Mouse (Mus musculus) stomach, postnatal 0 days (tissue): Measurements from ENCODE around the gene Creb3l1. TPM values are rescaled to one million over a fixed set of nuclear protein-coding genes. Genes with fewer than 3 reads are reported as not detected.

Source experiments
- ATAC-seq: fragments of 200-750 bp; cut with Nextera tagmentation; 2 replicates; pipeline ENCODE4 v1.8.0; 2017; ENCODE audit not compliant: low FRiP score, low TSS enrichment
- DNase-seq: peaks from one replicate; pipeline ENCODE4 v3.0.0-alpha.2; 2016; ENCODE audit warnings: low spot score
- H3K27ac ChIP-seq: fragments of 300-500 bp; sonication (generic); replicated peaks from 2 replicates; pipeline ENCODE4 v1.5.1; 2014; ENCODE audit warnings: mild to moderate bottlenecking, control low read depth
- H3K27me3 ChIP-seq: fragments of 300-500 bp; sonication (generic); 2 replicates; pipeline ENCODE4 v1.6.1; 2014; ENCODE audit warnings: low read length; ENCODE audit not compliant: control insufficient read depth, insufficient read depth
- H3K36me3 ChIP-seq: fragments of 300-500 bp; sonication (generic); 2 replicates; pipeline ENCODE4 v1.6.1; 2014; ENCODE audit warnings: low read length, mixed read lengths; ENCODE audit not compliant: control insufficient read depth, insufficient read depth
- H3K4me1 ChIP-seq: fragments of 300-500 bp; sonication (generic); replicated peaks from 2 replicates; pipeline ENCODE4 v1.6.1; 2014; ENCODE audit warnings: antibody characterized with exemption; ENCODE audit not compliant: control insufficient read depth, insufficient read depth
- H3K4me2 ChIP-seq: fragments of 300-500 bp; sonication (generic); replicated peaks from 2 replicates; pipeline ENCODE4 v1.6.1; 2014; ENCODE audit warnings: low read depth, mild to moderate bottlenecking, control low read depth, moderate library complexity
- H3K4me3 ChIP-seq: fragments of 300-500 bp; sonication (generic); 2 replicates; pipeline ENCODE4 v1.5.1; 2014; ENCODE audit warnings: low read depth, low read length, control low read depth
- H3K9ac ChIP-seq: fragments of 300-500 bp; sonication (generic); 2 replicates; pipeline ENCODE4 v1.6.1; 2014; ENCODE audit warnings: mild to moderate bottlenecking, low read length, control low read depth, mixed read lengths
- H3K9me3 ChIP-seq: fragments of 300-500 bp; sonication (generic); 2 replicates; pipeline ENCODE4 v1.6.1; 2016; ENCODE audit warnings: low read length; ENCODE audit not compliant: control insufficient read depth
- CTCF ChIP-seq: IDR thresholded peaks from 2 replicates; pipeline ENCODE4 v1.5.1; 2016; ENCODE audit warnings: antibody characterized with exemption, low read depth, mild to moderate bottlenecking, moderate library complexity
- EP300 ChIP-seq: optimal IDR thresholded peaks from 2 replicates; pipeline ENCODE3; 2016; ENCODE audit warnings: antibody characterized with exemption
- whole genome bisulfite sequencing: fragments of 180-500 bp; shearing (Covaris S2); extraction: QIAGEN DNeasy Blood & Tissue Kit; methylation state at CpG from one replicate; pipeline ENCODE4 v1.1.7; 2014; 5-methylcytosine and 5-hydroxymethylcytosine counted together
- polyA plus RNA-seq: library from polyadenylated mRNA; unstranded; fragments of >200 nt; fragmentation: Nextera tagmentation; extraction: Ambion mirVana; gene quantifications from 2 replicates; pipeline ENCODE4 v1.2.1, GENCODE M21; 2015

Creb3l1 gene
- polyA plus RNA-seq, 1 experiment from 2014 or later = 13.2 TPM

DNA sequence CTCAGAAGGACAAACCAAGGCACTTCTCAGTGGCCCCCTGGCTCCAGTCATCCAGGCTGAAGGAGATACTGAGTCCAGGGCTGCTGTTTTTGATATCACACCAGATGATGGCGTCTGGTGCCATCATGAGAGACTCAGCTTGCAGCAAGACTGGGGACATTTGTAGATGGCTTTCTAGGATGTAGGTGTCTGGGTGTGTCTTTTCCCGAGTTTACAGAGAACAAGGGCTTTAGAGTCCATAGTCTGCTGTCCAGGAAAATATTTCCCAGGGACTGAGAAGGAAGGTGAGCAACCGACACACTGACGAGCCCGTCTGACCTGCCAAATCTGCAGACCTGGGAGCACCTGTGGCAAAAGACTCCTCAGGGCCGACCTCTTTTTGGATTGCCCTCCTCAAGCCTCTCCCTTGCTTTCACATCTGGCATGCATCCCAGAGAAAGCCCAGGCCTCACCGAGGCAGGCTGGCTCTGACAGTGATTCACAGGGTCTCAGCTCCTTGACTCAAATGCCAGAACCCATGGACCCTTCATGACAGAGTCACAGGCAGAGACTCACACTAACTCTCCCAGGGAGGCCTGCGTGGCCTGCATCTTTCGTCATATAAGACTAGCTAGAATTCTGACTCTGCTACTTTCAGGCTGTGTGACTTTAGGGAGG lies 23.9 kb upstream of the Creb3l1 start:
- DNase-seq (no peak), ATAC-seq (no peak)
- no peaks in the 10 kb centered on the region for H3K9me3 ChIP-seq
- H3K4me1 ChIP-seq = no peaks in the 10 kb centered on the region
- no peak overlapping the region for H3K4me3 ChIP-seq
- no peaks in the 10 kb centered on the region for H3K36me3 ChIP-seq
- H3K27me3 ChIP-seq = no peaks in the 10 kb centered on the region
- 57% methylated on average over 9 of the region's 9 CpGs for WGBS
- H3K27ac ChIP-seq = no peak overlapping the region
- no peak overlapping the region for H3K4me2 ChIP-seq
- no peak for TF ChIP-seq CTCF
- TF ChIP-seq EP300 = no peak
- H3K9ac ChIP-seq = no peak overlapping the region

DNA sequence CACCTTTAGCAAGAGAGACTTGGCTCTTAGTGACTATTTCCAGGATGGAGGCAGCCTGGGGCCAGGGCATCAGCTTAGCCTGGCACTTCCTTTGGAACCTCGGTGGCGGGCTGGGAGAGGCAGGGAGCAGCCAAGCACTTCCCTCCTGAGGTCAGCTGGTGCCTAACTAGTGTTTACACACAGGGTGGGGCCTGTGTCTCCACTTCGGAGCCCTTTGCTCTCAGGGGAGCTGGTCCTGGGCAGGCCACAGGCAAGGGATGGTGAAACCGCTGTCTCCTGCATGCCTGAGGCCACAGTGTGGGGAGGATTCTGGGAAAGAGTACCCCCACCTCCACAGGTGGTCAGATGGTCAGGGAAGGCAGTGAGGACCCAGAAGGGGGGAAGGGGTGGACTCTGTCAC lies 23.3 kb upstream of the Creb3l1 start:
- H3K4me2 ChIP-seq = no peak overlapping the region
- H3K27ac ChIP-seq = no peak overlapping the region
- H3K9me3 ChIP-seq = no peaks in the 10 kb centered on the region
- TF ChIP-seq EP300 (no peak), CTCF (no peak)
- 20% methylated on average over 4 of the region's 4 CpGs for WGBS
- ATAC-seq = peak; percentile 86
- no peaks in the 10 kb centered on the region for H3K4me1 ChIP-seq
- no peaks in the 10 kb centered on the region for H3K27me3 ChIP-seq
- no peaks in the 10 kb centered on the region for H3K36me3 ChIP-seq
- H3K4me3 ChIP-seq = no peak overlapping the region
- H3K9ac ChIP-seq = no peak overlapping the region
- DNase-seq = peak; percentile 64

DNA sequence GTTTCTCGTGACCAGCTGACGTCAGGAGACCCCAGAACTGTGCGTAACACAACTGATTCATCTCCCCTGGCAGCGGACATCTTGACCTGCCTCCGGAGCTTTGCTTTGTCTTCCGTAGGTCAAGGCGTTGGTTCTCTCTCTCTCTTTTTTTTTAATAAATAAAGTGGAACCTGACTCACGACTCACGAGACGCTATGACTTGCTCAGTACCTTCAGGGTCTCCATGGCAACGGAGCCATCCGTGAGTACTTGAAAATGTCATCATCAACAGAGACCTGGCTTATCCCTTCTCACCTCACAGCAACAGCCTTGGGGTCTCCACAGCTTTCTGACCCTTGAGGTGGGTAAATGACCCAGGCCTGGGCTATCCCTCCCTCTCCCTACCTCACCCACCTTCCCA lies 19.0 kb upstream of the Creb3l1 start:
- Histone ChIP-seq H3K27ac (no peak overlapping the region), H3K27me3 (no peaks in the 10 kb centered on the region), H3K4me1 (no peaks in the 10 kb centered on the region), H3K9me3 (no peaks in the 10 kb centered on the region), H3K9ac (no peak overlapping the region), H3K36me3 (no peaks in the 10 kb centered on the region), H3K4me2 (no peak overlapping the region), H3K4me3 (no peak overlapping the region)
- TF ChIP-seq CTCF (no peak), EP300 (no peak)
- WGBS = 82% methylated on average over 12 of the region's 12 CpGs
- DNase-seq (no peak), ATAC-seq (no peak)

DNA sequence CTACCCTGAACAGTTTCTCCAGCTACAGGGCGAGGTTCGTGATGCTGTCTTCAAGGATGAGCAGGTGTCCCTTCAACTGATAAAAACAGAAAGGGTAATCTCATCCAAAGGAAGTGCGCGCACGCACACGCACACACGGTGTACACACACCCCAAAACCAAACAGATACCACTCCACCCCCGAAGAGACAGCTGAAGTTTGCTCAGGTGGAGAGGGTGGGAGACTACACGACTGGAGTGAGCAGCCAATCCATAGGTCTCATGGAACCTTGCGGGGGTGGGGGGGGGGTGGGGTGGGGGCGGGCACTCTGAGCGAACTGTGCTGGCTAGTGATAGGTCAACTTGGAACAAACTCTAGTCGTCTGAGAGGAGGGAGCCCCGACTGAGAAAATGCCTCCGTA lies 17.2 kb upstream of the Creb3l1 start:
- TF ChIP-seq EP300 = no peak
- TF ChIP-seq CTCF = no peak
- no peaks in the 10 kb centered on the region for H3K27me3 ChIP-seq
- ATAC-seq (no peak), DNase-seq (no peak)
- no peaks in the 10 kb centered on the region for H3K4me1 ChIP-seq
- H3K9ac ChIP-seq = no peak overlapping the region
- H3K4me2 ChIP-seq = no peak overlapping the region
- H3K27ac ChIP-seq = no peak overlapping the region
- WGBS = 59% methylated on average over 15 of the region's 15 CpGs
- H3K9me3 ChIP-seq = no peaks in the 10 kb centered on the region
- H3K36me3 ChIP-seq = no peaks in the 10 kb centered on the region
- H3K4me3 ChIP-seq = no peak overlapping the region

DNA sequence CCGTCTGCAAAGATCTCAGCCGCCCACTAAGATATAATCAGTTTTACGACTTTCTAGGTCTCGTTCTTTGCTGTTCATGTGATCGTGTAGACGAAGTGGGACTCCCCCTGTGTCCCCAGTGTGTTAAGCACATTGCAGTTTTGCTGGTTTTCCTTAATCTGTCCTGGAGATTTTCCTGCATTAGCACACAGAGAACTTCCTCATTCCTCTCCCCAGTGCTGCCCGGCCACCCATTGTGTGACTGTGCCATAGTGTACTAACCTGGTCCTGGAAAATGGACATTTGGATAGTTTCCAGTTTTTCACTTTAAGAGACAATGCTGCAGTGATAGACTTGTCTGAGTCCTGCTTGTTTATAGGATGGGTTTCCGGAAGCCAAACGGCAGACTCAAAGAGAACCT lies 10.0 kb upstream of the Creb3l1 start:
- no peak overlapping the region for H3K27ac ChIP-seq
- no peaks in the 10 kb centered on the region for H3K4me1 ChIP-seq
- ATAC-seq = peak; percentile 73
- H3K27me3 ChIP-seq = no peaks in the 10 kb centered on the region
- WGBS = 45% methylated on average over 9 of the region's 9 CpGs
- H3K9ac ChIP-seq = no peak overlapping the region
- TF ChIP-seq CTCF (no peak), EP300 (no peak)
- no peaks in the 10 kb centered on the region for H3K9me3 ChIP-seq
- H3K36me3 ChIP-seq = no peaks in the 10 kb centered on the region
- H3K4me2 ChIP-seq = no peak overlapping the region
- H3K4me3 ChIP-seq = no peak overlapping the region
- DNase-seq = peak; percentile 61

DNA sequence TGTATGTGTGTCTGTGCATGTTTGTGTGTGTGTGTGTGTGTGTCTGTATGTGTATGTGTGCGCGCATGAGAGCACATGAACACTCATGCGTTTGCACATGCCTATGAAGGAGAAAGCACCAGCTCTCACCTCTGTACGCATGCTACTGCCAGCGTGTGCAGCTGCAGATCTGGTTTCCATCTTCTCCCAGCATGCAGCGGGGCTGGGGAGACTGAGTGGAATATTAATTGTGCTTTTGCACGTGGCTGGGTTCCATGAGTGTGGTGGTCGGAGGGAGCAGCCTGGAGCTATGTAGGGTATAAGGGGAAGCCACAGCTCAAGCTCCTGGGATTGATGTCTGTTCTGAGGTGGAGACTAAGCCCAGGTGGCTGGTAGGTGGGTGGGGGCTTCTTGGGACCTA lies 6.3 kb upstream of the Creb3l1 start:
- no peak overlapping the region for H3K9ac ChIP-seq
- H3K27ac ChIP-seq = no peak overlapping the region
- ATAC-seq = no peak
- TF ChIP-seq EP300 (no peak), CTCF (no peak)
- no peaks in the 10 kb centered on the region for H3K36me3 ChIP-seq
- DNase-seq = no peak
- H3K9me3 ChIP-seq = no peaks in the 10 kb centered on the region
- no peaks in the 10 kb centered on the region for H3K27me3 ChIP-seq
- H3K4me3 ChIP-seq = no peak overlapping the region
- no peaks in the 10 kb centered on the region for H3K4me1 ChIP-seq
- WGBS = 80% methylated on average over 8 of the region's 8 CpGs
- H3K4me2 ChIP-seq = no peak overlapping the region
